Mouse (Mus musculus) heart, embryonic 11.5 days (tissue): Measurements from ENCODE around the gene Pde10a. TPM values are rescaled to one million over a fixed set of nuclear protein-coding genes. Genes with fewer than 3 reads are reported as not detected.

Experiments used
- ATAC-seq: fragments of 200-750 bp; cut with Nextera tagmentation; replicated peaks from 2 replicates; pipeline ENCODE4 v1.8.0; 2017; ENCODE audit warnings: moderate library complexity; ENCODE audit not compliant: insufficient number of reproducible peaks, low FRiP score, low TSS enrichment
- H3K27ac ChIP-seq: fragments of 300-500 bp; sonication (generic); 2 replicates; pipeline ENCODE4 v1.5.1; 2014; ENCODE audit warnings: mild to moderate bottlenecking, low read depth, low read length
- H3K27me3 ChIP-seq: fragments of 300-500 bp; sonication (generic); 2 replicates; pipeline ENCODE4 v1.6.1; 2014; ENCODE audit warnings: mild to moderate bottlenecking, low read length, mixed read lengths; ENCODE audit not compliant: control insufficient read depth, insufficient read depth
- H3K36me3 ChIP-seq: fragments of 300-500 bp; sonication (generic); 2 replicates; pipeline ENCODE4 v1.6.1; 2014; ENCODE audit warnings: mild to moderate bottlenecking, low read length, moderate library complexity, mixed read lengths; ENCODE audit not compliant: control insufficient read depth, insufficient read depth
- H3K4me1 ChIP-seq: fragments of 300-500 bp; sonication (generic); 2 replicates; pipeline ENCODE4 v1.6.1; 2014; ENCODE audit warnings: low read length; ENCODE audit not compliant: control insufficient read depth, insufficient read depth
- H3K4me2 ChIP-seq: fragments of 300-500 bp; sonication (generic); 2 replicates; pipeline ENCODE4 v1.6.1; 2014; ENCODE audit warnings: mild to moderate bottlenecking, moderate library complexity
- H3K4me3 ChIP-seq: fragments of 300-500 bp; sonication (generic); 2 replicates; pipeline ENCODE4 v1.5.1; 2014; ENCODE audit warnings: low read depth, low read length
- H3K9ac ChIP-seq: fragments of 300-500 bp; sonication (generic); 2 replicates; pipeline ENCODE4 v1.6.1; 2014; ENCODE audit warnings: mild to moderate bottlenecking, low read depth, low read length, moderate library complexity
- H3K9me3 ChIP-seq: fragments of 300-500 bp; sonication (generic); replicated peaks from 2 replicates; pipeline ENCODE4 v1.6.1; 2016; ENCODE audit warnings: low read length; ENCODE audit not compliant: control insufficient read depth
- WGBS: fragments of 180-500 bp; shearing (Covaris S2); extraction: QIAGEN DNeasy Blood & Tissue Kit; methylation state at CpG from one replicate; pipeline ENCODE4 v1.1.7; 2014; ENCODE audit not compliant: insufficient replicate concordance; 5-methylcytosine and 5-hydroxymethylcytosine counted together
- polyA plus RNA-seq: library from polyadenylated mRNA; unstranded; fragments of >200 nt; fragmentation: Nextera tagmentation; extraction: Ambion mirVana; gene quantifications from 2 replicates; pipeline ENCODE4 v1.2.1, GENCODE M21; 2014

Gene Pde10a
- polyA plus RNA-seq, 1 experiment from 2014 or later, result 4.1 TPM

DNA sequence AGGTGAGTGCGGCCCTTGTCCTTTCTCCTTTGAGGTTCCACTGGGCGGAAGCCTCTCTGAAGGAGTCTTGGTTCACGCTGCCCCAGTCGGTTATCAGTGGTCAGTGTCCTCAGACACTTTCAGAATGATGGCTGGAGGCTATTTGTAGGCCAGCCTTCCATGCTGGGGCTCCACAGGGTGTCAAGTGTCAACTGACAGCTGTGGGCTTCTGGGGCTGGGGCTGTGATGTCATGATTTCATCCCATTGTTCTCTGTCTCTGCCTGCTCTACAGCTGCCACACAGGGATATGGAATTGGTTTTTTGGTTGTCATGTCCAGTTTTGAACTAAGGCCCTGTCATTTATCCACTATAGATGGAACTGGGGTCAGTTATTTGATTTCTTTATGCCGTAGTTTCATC lies 426.4 kb downstream of the Pde10a start:
- Histone ChIP-seq H3K4me2 (no peak overlapping the region), H3K4me3 (no peak overlapping the region), H3K9ac (no peak overlapping the region), H3K36me3 (no peaks in the 10 kb centered on the region), H3K4me1 (0 out of 2 replicates have a peak, but pooled peaks cover 4% of the 10 kb centered on the region), H3K27ac (no peak overlapping the region), H3K27me3 (no peaks in the 10 kb centered on the region), H3K9me3 (no peaks in the 10 kb centered on the region)
- WGBS, result 52% methylated on average over 5 of the region's 5 CpGs
- ATAC-seq, result no peak

DNA sequence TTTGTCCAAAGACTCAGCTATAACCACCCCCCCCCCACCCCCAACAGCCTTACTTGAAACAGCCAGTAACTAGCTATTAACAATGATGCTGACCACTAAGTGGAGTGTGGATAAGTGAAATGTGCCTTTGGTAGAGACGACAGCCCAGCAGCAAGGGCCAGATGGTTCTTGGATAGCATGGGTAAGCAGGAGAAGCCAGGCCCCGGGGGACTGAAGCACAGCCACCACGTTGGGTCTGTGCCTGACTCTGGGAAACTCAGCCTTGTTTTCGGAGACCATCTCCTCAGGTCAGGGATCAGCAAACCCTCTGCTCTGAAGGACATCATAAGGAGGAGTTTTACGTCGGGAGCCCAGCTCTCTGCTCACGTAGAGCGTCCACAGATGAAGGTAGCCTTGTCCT lies 427.8 kb downstream of the Pde10a start:
- H3K9ac ChIP-seq, result no peak overlapping the region

DNA sequence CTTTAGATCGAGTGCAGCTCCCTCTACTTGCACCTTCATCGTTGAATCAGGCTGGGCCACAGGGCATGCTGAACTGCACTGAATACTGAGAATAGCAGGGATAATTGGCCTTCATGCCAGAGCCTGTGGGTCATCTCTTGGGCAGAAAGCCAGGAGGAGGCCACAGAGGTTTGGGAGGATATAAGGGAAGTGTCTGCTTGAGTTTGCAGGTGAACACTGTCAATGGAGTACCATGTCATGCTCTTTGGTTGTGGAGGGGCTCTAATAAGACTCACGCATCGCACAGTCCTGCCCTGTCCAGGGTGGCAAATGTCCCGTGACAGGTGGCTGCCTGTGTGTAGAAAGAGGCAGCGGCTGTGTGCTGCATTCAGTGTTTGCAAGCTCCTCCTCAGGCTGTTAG lies 433.0 kb downstream of the Pde10a start:
- H3K27ac ChIP-seq, result no peak overlapping the region
- no peak overlapping the region for H3K4me3 ChIP-seq
- no peak overlapping the region for H3K4me2 ChIP-seq
- no peaks in the 10 kb centered on the region for H3K36me3 ChIP-seq
- no peaks in the 10 kb centered on the region for H3K9me3 ChIP-seq
- no peak for ATAC-seq
- H3K9ac ChIP-seq, result no peak overlapping the region
- WGBS, result 73% methylated on average over 6 of the region's 6 CpGs
- 0 out of 2 replicates have a peak, but pooled peaks cover 3% of the 10 kb centered on the region for H3K4me1 ChIP-seq
- H3K27me3 ChIP-seq, result no peaks in the 10 kb centered on the region

More for the DNA sequence above, 427.8 kb downstream of the Pde10a start:
- ATAC-seq, result no peak
- H3K27me3 ChIP-seq, result no peaks in the 10 kb centered on the region
- WGBS, result 88% methylated on average over 8 of the region's 8 CpGs
- no peaks in the 10 kb centered on the region for H3K36me3 ChIP-seq
- H3K9me3 ChIP-seq, result no peaks in the 10 kb centered on the region
- H3K4me3 ChIP-seq, result no peak overlapping the region
- 0 out of 2 replicates have a peak, but pooled peaks cover 5% of the 10 kb centered on the region for H3K4me1 ChIP-seq
- H3K4me2 ChIP-seq, result no peak overlapping the region
- no peak overlapping the region for H3K27ac ChIP-seq

DNA sequence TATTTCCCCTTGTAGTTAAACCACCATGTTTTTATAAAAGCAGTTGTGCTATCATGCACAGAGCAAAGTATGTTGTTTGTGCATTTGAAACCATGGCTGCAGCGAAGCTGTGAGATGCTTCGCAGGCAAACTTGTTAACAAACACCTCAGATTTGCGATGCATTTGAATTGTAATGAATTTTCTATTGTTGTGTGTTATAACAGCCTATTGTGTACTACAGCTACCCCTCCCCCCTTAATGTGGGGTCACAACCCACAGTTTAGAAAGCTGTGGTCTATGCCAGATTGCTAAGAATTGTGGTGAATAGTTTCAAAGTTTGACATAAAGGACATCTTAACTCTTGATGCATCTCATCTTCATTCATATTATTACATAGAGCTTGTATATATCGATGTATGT lies 435.2 kb downstream of the Pde10a start:
- ATAC-seq, result no peak
- Histone ChIP-seq H3K9me3 (no peaks in the 10 kb centered on the region), H3K4me2 (no peak overlapping the region), H3K27ac (no peak overlapping the region), H3K4me3 (no peak overlapping the region), H3K9ac (no peak overlapping the region), H3K36me3 (no peaks in the 10 kb centered on the region), H3K27me3 (no peaks in the 10 kb centered on the region), H3K4me1 (0 out of 2 replicates have a peak, but pooled peaks cover 3% of the 10 kb centered on the region)
- 88% methylated on average over 4 of the region's 4 CpGs for WGBS

DNA sequence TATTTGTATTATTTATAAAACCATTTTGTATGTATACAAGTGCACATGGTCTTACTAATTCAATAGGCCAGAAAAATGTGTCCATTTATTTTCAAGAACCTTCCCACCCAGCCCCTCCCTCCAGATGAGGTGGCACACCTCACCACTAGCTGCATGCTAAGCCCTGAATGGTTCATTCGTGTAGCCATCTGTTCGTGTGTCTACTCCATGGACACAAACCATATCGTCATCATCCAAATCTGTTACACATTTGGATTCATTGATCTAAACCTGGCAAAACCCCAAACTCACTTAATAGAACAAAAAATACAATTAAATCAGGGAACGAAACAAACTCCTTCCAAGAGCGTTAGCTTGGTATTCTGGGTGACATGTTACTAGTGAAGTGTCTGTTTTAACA lies 435.9 kb downstream of the Pde10a start:
- WGBS, result 89% methylated on average over 5 of the region's 5 CpGs
- H3K27ac ChIP-seq, result no peak overlapping the region
- H3K36me3 ChIP-seq, result no peaks in the 10 kb centered on the region
- no peak for ATAC-seq
- H3K4me3 ChIP-seq, result no peak overlapping the region
- no peaks in the 10 kb centered on the region; the same call in 1 of the 2 replicates for H3K27me3 ChIP-seq
- H3K4me1 ChIP-seq, result 0 out of 2 replicates have a peak, but pooled peaks cover 3% of the 10 kb centered on the region
- no peak overlapping the region for H3K4me2 ChIP-seq
- H3K9me3 ChIP-seq, result no peaks in the 10 kb centered on the region
- H3K9ac ChIP-seq, result no peak overlapping the region

DNA sequence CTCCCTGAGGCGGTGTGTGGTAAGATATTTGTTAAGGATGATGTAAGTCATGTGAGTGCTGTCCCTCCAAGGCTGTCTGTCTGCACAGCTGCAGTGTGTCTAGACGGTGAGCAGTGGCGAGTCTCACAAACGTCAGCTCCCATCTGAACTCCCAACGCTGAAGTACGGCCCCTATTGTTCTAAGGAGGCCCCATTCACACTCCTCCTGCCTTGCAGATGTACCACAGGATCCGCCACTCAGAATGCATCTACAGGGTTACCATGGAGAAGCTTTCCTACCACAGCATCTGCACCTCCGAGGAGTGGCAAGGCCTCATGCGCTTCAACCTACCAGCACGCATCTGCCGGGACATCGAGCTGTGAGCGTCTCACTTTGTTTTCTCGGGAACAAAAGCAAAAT lies 436.5 kb downstream of the Pde10a start:
- ATAC-seq, result no peak
- Histone ChIP-seq H3K4me2 (no peak overlapping the region), H3K27ac (no peak overlapping the region), H3K9me3 (no peaks in the 10 kb centered on the region), H3K27me3 (no peaks in the 10 kb centered on the region; the same call in 1 of the 2 replicates), H3K4me1 (0 out of 2 replicates have a peak, but pooled peaks cover 3% of the 10 kb centered on the region), H3K4me3 (no peak overlapping the region), H3K36me3 (no peaks in the 10 kb centered on the region), H3K9ac (no peak overlapping the region)
- WGBS, result 74% methylated on average over 14 of the region's 14 CpGs

DNA sequence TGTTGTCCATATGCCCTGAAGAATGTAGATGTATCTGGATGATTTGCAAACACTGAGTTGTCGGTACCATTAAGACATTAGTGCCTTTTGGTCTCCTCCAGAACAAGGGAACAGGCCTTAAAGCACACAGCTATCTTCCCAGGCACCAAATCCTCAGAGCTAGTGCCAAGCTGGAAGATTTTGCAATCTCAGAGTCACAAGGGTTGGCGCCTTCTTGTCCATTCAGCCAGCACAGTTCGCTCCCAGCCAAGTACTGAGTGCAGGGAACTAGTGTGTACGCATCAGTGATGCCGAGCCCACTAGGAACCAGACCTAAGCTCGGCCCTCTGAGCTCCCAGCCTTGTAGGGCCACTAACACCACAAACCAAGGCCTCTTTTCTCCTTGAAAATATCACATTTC lies 440.0 kb downstream of the Pde10a start:
- no peak overlapping the region for H3K4me3 ChIP-seq
- H3K27ac ChIP-seq, result no peak overlapping the region
- no peaks in the 10 kb centered on the region; the same call in 1 of the 2 replicates for H3K27me3 ChIP-seq
- no peaks in the 10 kb centered on the region for H3K4me1 ChIP-seq
- 90% methylated on average over 6 of the region's 6 CpGs for whole genome bisulfite sequencing
- no peak overlapping the region for H3K9ac ChIP-seq
- no peak for ATAC-seq
- H3K9me3 ChIP-seq, result no peaks in the 10 kb centered on the region
- H3K4me2 ChIP-seq, result no peak overlapping the region
- no peaks in the 10 kb centered on the region for H3K36me3 ChIP-seq

DNA sequence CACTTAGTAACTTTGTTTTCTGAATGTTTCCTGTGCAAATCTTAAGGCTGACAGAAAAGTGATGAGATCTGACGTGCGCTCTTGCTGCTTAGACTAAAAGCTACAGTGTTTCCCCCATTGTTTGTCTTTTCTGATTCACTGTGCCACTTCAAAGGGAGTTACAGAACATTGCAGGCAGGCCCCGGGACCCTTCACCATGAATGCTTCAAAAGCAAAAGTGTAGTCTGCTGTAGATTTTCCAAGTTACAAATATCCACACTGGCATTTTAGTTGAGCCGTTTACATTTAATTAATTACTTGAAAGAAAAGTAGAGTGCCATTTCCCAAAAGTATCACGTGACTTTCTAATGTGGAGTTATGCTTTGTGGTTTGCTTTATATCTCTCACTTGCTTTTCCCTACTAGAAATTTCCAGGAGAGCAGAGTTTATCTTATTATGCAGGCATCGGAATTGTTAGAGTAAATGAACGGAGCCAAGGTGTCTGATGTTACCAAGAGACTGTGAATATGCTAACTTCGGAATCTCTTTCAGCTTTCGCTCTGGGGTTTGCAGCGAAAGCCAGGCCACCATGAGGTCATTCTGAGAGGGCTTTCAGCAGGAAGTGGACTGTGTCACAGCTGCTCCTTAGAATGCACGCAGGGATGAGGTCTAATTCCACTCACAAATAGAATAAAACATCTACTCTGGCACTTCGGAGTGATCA lies 447.1 kb downstream of the Pde10a start:
- H3K4me3 ChIP-seq, result no peak overlapping the region
- H3K9me3 ChIP-seq, result no peaks in the 10 kb centered on the region
- 44% methylated on average over 12 of the region's 12 CpGs for WGBS

DNA sequence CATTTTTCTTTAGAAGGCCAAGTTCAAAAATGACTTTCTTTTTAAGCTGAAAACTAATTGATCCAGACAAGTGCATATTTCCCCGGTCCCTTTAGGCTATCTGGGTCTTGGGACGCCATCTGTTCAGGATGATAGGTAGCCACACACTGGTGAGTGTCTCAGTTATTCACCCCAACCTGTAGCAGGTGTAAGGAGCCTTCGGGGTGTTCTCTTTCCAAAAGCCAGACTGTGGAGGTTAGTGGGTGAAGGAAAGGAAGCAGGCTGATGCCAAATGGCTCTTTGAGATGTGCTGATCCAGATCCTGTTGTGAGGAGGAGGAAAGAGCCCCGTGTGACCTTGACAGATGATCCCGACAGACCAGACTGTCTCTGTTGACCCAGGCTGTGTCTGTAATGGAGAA lies 448.2 kb downstream of the Pde10a start:
- no peaks in the 10 kb centered on the region for H3K9me3 ChIP-seq
- H3K9ac ChIP-seq, result no peak overlapping the region
- no peaks in the 10 kb centered on the region for H3K4me1 ChIP-seq
- H3K36me3 ChIP-seq, result no peaks in the 10 kb centered on the region
- H3K27ac ChIP-seq, result no peak overlapping the region
- H3K4me2 ChIP-seq, result no peak overlapping the region
- H3K4me3 ChIP-seq, result no peak overlapping the region
- ATAC-seq, result no peak
- 62% methylated on average over 5 of the region's 5 CpGs for WGBS
- no peaks in the 10 kb centered on the region for H3K27me3 ChIP-seq

More for the DNA sequence above, 447.1 kb downstream of the Pde10a start:
- Histone ChIP-seq H3K36me3 (no peaks in the 10 kb centered on the region), H3K4me1 (no peaks in the 10 kb centered on the region), H3K27me3 (no peaks in the 10 kb centered on the region), H3K27ac (no peak overlapping the region), H3K9ac (no peak overlapping the region), H3K4me2 (no peak overlapping the region)
- ATAC-seq, result no peak
